Mouse (Mus musculus): ENCODE results near the gene Ppm1n.
"Not testable (repeated sequence)": the region's sequence is repeated elsewhere in the genome, so short reads cannot be mapped to it uniquely, and the experiment has no call there.

Gene Ppm1n

GRCm38 (mm10) chr7:19281680-19282304, 1.9 kb upstream of the Ppm1n start:
- not testable (repeated sequence) for DNase-seq

- DNase-seq, result no peak
These were observed 812 bp downstream of the Ppm1n start for GRCm38 (mm10) chr7:19279052-19279451.

DNA sequence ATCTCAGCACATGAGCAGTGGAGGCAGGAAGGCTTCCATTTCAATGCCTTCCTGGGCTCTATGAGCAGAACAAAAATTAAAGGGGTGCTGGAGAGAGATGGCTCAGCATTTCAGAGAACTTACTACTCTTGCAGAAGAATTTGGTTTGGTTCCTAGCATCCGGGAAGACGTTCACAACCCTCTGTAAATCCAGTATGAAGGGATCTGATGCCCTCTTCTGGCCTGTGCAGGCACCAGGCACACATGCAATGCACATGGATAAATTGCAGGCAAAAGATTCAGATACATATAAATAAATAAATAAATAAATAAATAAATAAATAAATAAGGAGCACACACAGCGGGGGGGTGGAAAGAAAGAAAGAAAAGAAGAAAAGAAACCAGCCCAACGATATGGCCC, 3.6 kb downstream of the Ppm1n start:
- DNase-seq, result no peak

DNA sequence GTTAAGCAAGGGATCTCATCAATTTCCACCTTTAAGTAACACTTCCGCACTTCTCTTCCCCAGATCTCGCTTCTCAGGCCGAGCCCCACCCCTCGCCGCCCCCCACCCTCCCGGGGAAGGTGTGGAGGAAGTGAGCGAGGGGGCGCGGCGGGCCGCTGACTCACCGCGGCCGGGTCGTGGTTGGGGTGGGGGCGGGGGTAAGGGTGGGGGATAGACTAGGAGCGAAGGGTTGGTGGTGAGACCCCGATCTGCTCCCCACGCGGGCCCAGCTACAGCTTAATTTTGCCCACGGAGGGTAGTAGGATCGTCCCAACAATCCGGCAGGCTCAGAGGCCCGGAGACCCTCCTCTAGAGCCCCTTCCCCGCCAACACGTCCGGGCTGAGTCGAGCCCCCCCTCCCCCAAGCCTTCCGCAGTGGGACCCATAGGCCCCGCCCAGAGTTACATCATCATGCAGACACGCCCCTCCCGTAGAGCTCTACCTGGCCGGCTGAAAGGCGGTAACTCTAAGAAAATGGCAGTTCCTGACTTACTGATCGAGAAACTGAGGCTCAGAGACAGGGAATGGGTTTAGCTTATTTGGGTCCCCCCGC, 7.6 kb downstream of the Ppm1n start:
- no peak for DNase-seq

GRCm38 (mm10) chr7:19271238-19272172, 8.4 kb downstream of the Ppm1n start, which contains the start of gene Vasp:
TSS of gene Vasp (minus strand) at chr7:19271817.
- DNase-seq, result peak; percentile 84

GRCm38 (mm10) chr7:19270509-19271237, 9.2 kb downstream of the Ppm1n start:
- DNase-seq, result no peak

DNA sequence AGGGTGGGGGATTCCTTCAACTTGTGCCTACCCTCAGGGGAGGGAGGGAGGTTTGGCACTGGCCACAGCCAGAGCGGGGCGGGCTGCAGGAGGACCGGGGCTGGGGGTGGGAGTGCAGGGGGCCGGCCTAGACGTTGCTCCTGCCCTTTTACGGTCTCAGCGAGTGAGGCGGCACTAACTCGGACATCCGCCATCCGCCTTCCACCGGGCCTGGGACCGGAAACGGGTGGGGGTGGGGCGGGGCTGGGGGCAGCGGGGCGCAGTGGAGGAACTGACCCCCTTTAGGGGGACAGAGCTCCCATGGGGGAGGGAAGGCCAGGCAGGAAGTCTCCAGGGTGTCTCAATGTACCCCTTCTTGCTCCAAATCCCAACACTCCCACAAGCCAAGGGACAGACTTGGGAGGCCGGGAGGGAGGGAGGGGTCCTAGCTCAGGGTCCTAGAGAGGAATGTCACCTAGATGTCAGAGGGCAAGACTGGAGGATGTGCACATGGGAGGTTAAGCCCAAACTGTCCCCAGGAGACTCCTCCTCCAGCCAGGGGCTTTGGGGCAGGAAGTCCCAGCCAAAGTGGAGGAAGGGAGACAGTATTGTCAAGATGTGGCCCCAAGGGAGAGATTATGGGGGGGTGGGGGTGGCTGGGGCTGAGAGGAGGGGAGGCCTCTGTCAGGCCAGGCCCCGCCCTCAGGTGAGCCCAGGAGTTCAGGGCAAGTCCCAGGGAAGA, 10.0 kb downstream of the Ppm1n start:
- no peak for DNase-seq

DNA sequence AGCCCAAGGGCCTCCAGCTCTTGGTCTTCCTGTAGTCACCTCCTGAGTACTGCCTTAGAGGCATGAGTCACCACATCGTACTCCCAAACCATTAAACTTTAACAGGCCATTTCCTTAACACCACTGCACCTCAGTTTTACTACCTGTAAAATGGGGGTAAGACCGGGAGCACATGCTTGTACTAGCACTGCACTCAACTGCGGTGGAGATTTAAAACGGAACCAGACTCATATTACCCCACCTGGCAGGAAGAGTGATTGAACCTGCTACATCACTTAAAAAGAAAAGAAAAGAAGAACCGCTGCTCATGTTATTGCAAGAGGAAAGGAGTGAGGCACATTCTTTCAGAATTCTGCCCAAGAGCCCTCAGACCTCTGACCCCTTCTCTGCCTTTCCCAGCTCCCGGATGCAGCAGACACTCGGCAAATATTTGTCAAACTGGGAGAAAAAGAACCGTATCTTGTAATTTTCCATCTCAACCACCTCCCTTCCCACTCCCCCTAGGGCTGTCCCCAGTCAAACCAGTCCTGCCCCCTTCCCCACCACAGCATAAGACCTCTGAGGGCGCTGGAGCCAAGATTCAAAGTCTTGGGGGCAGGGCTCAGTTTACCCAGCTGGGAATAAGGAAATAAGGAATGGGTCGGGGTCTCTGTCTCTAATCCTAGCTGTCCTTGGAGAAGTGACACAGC, 10.7 kb downstream of the Ppm1n start:
- no peak for DNase-seq

DNA sequence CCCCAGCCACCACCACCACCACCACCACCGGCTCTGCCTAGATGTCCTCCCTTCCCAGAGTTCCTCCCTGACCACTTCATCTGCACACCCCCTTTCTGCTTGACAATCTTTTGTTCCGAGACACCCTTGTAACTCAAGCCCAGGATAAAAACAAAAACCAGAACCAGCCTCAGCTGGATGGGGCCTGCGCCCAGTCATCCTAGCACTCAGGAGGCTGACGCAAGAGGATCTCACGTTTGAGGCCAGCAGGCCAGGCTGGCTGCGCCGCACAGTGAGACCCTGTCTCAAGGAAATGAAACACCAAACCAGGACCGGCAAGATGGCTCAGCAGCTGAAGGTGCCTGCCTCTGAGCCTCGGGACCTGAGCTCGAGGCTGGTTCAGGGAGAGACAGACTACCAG, 12.8 kb downstream of the Ppm1n start:
- DNase-seq, result no peak

- DNase-seq, result peak; percentile 59
These were observed 13.7 kb downstream of the Ppm1n start for GRCm38 (mm10) chr7:19265928-19266822.

DNA sequence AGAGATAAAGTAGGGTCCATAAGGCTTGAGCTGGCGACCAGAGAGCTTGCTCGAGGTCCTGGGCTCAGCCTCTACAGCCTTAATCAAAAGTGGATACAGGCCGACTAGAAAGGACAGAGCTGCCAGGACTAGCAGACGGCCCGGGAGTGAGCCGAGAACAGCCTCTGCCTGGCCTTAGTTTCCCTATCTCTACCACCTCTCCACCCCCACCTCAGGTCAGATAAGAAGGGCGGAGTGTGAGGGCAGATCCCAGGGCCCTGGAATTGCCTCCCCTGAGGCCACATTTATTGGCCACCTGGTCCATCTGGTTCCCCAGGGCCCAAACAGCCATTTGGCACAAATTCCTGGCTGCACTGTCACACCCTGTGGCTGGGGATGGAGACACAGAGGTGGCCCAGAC, 14.7 kb downstream of the Ppm1n start:
- DNase-seq, result no peak

- DNase-seq, result no peak
These were observed 21.5 kb downstream of the Ppm1n start for GRCm38 (mm10) chr7:19258336-19258735.

DNA sequence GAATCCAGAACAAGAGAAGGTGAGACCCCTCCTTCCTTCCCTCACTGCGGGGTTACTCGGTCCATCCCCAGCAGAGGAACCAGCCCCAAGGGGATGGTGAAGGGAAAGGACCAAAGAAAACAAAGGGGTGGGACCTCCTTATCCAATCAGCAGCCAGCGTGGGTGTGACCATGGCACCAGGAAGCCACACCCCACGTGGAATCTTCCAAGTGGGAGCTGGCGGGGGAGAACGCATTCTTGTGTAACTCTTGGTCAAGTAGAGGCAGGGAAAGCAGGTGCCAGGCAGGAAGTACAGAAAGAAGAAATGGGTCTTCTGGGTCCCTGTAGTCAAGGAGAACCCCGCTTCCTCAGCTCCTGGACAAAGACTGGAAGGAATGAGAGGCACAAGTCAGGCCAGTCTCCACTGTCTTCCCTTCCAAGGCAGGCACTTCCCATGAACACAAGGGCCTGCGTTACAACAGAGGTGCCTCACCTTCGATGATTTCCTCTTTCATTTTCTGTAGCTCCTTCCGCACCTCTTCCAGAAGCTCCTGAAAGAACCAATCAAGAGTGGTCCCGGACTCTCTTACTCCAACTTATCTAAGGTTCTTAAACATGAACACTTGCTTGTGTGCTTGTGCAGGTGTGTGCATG, 22.4 kb downstream of the Ppm1n start:
- peak; percentile 70 for DNase-seq

GRCm38 (mm10) chr7:19256567-19256966, 23.3 kb downstream of the Ppm1n start:
- no peak for DNase-seq

DNA sequence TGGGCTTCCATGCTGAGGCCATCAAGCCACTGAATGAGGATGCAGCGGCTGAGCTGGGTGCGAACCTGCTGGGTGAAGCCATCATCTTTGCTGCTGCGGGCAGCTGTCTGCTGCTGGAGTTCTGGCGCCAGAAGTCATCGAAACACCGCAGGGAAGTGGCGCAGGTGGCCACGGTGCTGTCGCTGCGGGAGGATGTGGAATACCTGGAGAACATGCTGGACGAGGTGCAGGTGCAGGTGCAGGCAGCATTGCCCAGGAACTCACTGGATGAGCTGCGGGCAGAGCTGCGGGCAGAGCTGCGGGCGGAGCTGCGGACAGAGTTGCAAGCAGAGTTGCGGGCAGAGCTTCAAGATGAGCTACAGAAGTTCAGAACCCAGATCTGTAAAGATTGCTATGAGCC, 24.5 kb downstream of the Ppm1n start:
- DNase-seq, result no peak

GRCm38 (mm10) chr7:19253437-19253836, 26.4 kb downstream of the Ppm1n start:
- DNase-seq, result no peak

- DNase-seq, result no peak
These were observed 27.8 kb downstream of the Ppm1n start for GRCm38 (mm10) chr7:19252078-19252477.

- DNase-seq, result no peak
These were observed 32.4 kb downstream of the Ppm1n start for GRCm38 (mm10) chr7:19247511-19247910.

DNA sequence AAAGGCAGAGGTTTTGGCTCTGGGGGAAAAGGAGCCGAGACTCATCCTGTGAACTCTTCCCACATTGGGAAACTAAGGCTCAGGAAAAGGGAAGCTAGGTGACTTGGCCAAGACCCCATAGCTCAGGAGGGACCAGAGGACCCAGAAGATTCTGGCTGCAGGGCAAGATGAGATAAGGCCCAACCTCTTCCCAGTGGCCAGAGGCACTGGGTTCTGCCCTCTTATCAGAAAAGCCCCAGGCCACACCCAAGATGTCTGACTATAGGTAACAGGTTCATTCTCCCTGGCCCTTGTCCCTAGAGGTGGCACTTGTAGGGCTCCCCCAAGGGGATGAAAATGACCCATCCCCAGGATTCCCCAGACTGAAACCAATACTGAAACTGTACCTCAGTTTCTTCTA, 33.0 kb downstream of the Ppm1n start:
- DNase-seq, result no peak

- DNase-seq, result no peak
These were observed 34.8 kb downstream of the Ppm1n start for GRCm38 (mm10) chr7:19245083-19245482.

Measured in layer of hippocampus, adult 9-11 months (tissue).